Mouse (Mus musculus) lung, embryonic 16.5 days (tissue): ENCODE measurements around the gene Tom1l2. TPM values are rescaled to one million over a fixed set of nuclear protein-coding genes. Genes with fewer than 3 reads are reported as not detected.
A peak's percentile ranks its signal among the peaks of the same experiment; 100 is the strongest.

Source experiments
- ATAC-seq: fragments of 200-750 bp; cut with Nextera tagmentation; 2 replicates; pipeline ENCODE4 v1.8.0; 2017; ENCODE audit warnings: low read depth, mild to moderate bottlenecking, moderate library complexity
- H3K27ac ChIP-seq: fragments of 300-500 bp; sonication (generic); 2 replicates; pipeline ENCODE4 v1.5.1; 2014; ENCODE audit warnings: mild to moderate bottlenecking, control low read depth, low read length
- H3K27me3 ChIP-seq: fragments of 300-500 bp; sonication (generic); 2 replicates; pipeline ENCODE4 v1.6.1; 2014; ENCODE audit warnings: low read depth, low read length, mixed read lengths; ENCODE audit not compliant: control insufficient read depth, insufficient read depth
- H3K36me3 ChIP-seq: fragments of 300-500 bp; sonication (generic); 2 replicates; pipeline ENCODE4 v1.6.1; 2014; ENCODE audit warnings: low read length; ENCODE audit not compliant: control insufficient read depth, insufficient read depth
- H3K4me1 ChIP-seq: fragments of 300-500 bp; sonication (generic); replicated peaks from 2 replicates; pipeline ENCODE4 v1.6.1; 2014; ENCODE audit warnings: low read length, mixed read lengths; ENCODE audit not compliant: control insufficient read depth, insufficient read depth
- H3K4me2 ChIP-seq: fragments of 300-500 bp; sonication (generic); 2 replicates; pipeline ENCODE4 v1.6.1; 2014; ENCODE audit warnings: low read depth, low read length, control low read depth
- H3K4me3 ChIP-seq: fragments of 300-500 bp; sonication (generic); 2 replicates; pipeline ENCODE4 v1.5.1; 2014; ENCODE audit warnings: mild to moderate bottlenecking, low read length, control low read depth
- H3K9ac ChIP-seq: fragments of 300-500 bp; sonication (generic); 2 replicates; pipeline ENCODE4 v1.6.1; 2014; ENCODE audit warnings: low read length, control low read depth
- H3K9me3 ChIP-seq: fragments of 300-500 bp; sonication (generic); 2 replicates; pipeline ENCODE4 v1.6.1; 2016; ENCODE audit warnings: low read length; ENCODE audit not compliant: control insufficient read depth
- WGBS: fragments of 180-500 bp; shearing (Covaris S2); extraction: QIAGEN DNeasy Blood & Tissue Kit; methylation state at CpG from one replicate; pipeline ENCODE4 v1.1.7; 2014; 5-methylcytosine and 5-hydroxymethylcytosine counted together
- polyA plus RNA-seq: library from polyadenylated mRNA; unstranded; fragments of >200 nt; fragmentation: Nextera tagmentation; extraction: Ambion mirVana; gene quantifications from 2 replicates; pipeline ENCODE4 v1.2.1, GENCODE M21; 2015

Gene Tom1l2
- polyA plus RNA-seq, result 29.6 and 33.4 TPM in 2 replicates

GRCm38 (mm10) chr11:60352559-60353411, at the start of gene Tom1l2, which contains the start of gene Drc3:
Gene Tom1l2 (minus strand): TSS chr11:60352905.
Gene Drc3 (plus strand): TSS chr11:60353329.
- Histone ChIP-seq H3K4me2 (peak within 1 kb of the TSS; percentile 73), H3K36me3 (no peaks in the 10 kb centered on the region), H3K9me3 (no peaks in the 10 kb centered on the region), H3K27ac (peak within 1 kb of the TSS; percentile 20), H3K27me3 (no peaks in the 10 kb centered on the region), H3K4me1 (peaks cover 13% of the 10 kb centered on the region), H3K9ac (peak within 1 kb of the TSS; percentile 70), H3K4me3 (peak within 1 kb of the TSS; percentile 62)
- peak; percentile 100 for ATAC-seq
- under 1% methylated on average over 57 of the region's 57 CpGs for WGBS

- H3K4me1 ChIP-seq, result peaks cover 4% of the 10 kb centered on the region
- H3K4me2 ChIP-seq, result no peak overlapping the region
- H3K4me3 ChIP-seq, result no peak overlapping the region
- no peak for ATAC-seq
- peaks cover 15% of the 10 kb centered on the region for H3K36me3 ChIP-seq
- WGBS, result 90% methylated on average over 2 of the region's 2 CpGs
- no peak overlapping the region for H3K9ac ChIP-seq
- H3K27me3 ChIP-seq, result no peaks in the 10 kb centered on the region
- no peak overlapping the region for H3K27ac ChIP-seq
- no peaks in the 10 kb centered on the region for H3K9me3 ChIP-seq
Observed at GRCm38 (mm10) chr11:60397172-60397571, 44.5 kb upstream of the Tom1l2 start.

- Histone ChIP-seq H3K4me2 (no peak overlapping the region), H3K4me3 (no peak overlapping the region), H3K4me1 (peaks cover 4% of the 10 kb centered on the region), H3K27ac (no peak overlapping the region), H3K27me3 (no peaks in the 10 kb centered on the region), H3K9me3 (no peaks in the 10 kb centered on the region), H3K9ac (no peak overlapping the region), H3K36me3 (peaks cover 9% of the 10 kb centered on the region; the same call in 1 of the 2 replicates)
- peak; percentile 70 for ATAC-seq
- 40% methylated on average over 6 of the region's 6 CpGs for WGBS
Observed at GRCm38 (mm10) chr11:60396546-60396945, 43.8 kb upstream of the Tom1l2 start.

- Histone ChIP-seq H3K4me1 (no peaks in the 10 kb centered on the region), H3K4me3 (no peak overlapping the region), H3K4me2 (no peak overlapping the region), H3K9me3 (no peaks in the 10 kb centered on the region), H3K9ac (no peak overlapping the region), H3K36me3 (no peaks in the 10 kb centered on the region), H3K27me3 (no peaks in the 10 kb centered on the region), H3K27ac (no peak overlapping the region)
- WGBS, result 75% methylated on average over 6 of the region's 6 CpGs
- ATAC-seq, result no peak
Observed at GRCm38 (mm10) chr11:60391346-60391745, 38.6 kb upstream of the Tom1l2 start.

GRCm38 (mm10) chr11:60387944-60388343, 35.2 kb upstream of the Tom1l2 start:
- Histone ChIP-seq H3K4me3 (no peak overlapping the region), H3K4me1 (no peaks in the 10 kb centered on the region), H3K9me3 (no peaks in the 10 kb centered on the region), H3K36me3 (no peaks in the 10 kb centered on the region), H3K9ac (no peak overlapping the region), H3K4me2 (no peak overlapping the region), H3K27ac (no peak overlapping the region), H3K27me3 (no peaks in the 10 kb centered on the region)
- ATAC-seq, result no peak
- 79% methylated on average over 2 of the region's 2 CpGs for WGBS

- no peaks in the 10 kb centered on the region for H3K4me1 ChIP-seq
- no peaks in the 10 kb centered on the region for H3K9me3 ChIP-seq
- no peaks in the 10 kb centered on the region for H3K36me3 ChIP-seq
- 71% methylated on average over 5 of the region's 5 CpGs for WGBS
- no peak for ATAC-seq
- H3K4me2 ChIP-seq, result no peak overlapping the region
- no peak overlapping the region for H3K4me3 ChIP-seq
- no peak overlapping the region for H3K27ac ChIP-seq
- no peaks in the 10 kb centered on the region for H3K27me3 ChIP-seq
- H3K9ac ChIP-seq, result no peak overlapping the region
Observed at GRCm38 (mm10) chr11:60385946-60386345, 33.2 kb upstream of the Tom1l2 start.

GRCm38 (mm10) chr11:60384762-60385421, 32.2 kb upstream of the Tom1l2 start:
- Histone ChIP-seq H3K36me3 (no peaks in the 10 kb centered on the region), H3K27ac (no peak overlapping the region), H3K4me1 (no peaks in the 10 kb centered on the region), H3K27me3 (no peaks in the 10 kb centered on the region), H3K4me3 (no peak overlapping the region), H3K9me3 (no peaks in the 10 kb centered on the region), H3K9ac (no peak overlapping the region), H3K4me2 (0 out of 2 replicates have a peak overlapping the region, but pooled peaks have one; percentile 8)
- no peak for ATAC-seq
- 4% methylated on average over 16 of the region's 16 CpGs for WGBS

GRCm38 (mm10) chr11:60383518-60383917, 30.8 kb upstream of the Tom1l2 start:
- Histone ChIP-seq H3K4me3 (no peak overlapping the region), H3K9ac (no peak overlapping the region), H3K27ac (no peak overlapping the region), H3K4me1 (no peaks in the 10 kb centered on the region), H3K27me3 (no peaks in the 10 kb centered on the region), H3K4me2 (no peak overlapping the region), H3K36me3 (no peaks in the 10 kb centered on the region), H3K9me3 (no peaks in the 10 kb centered on the region)
- WGBS, result 79% methylated on average over 6 of the region's 6 CpGs
- no peak for ATAC-seq

GRCm38 (mm10) chr11:60374481-60374880, 21.8 kb upstream of the Tom1l2 start:
- Histone ChIP-seq H3K27me3 (no peaks in the 10 kb centered on the region), H3K4me3 (no peak overlapping the region), H3K4me2 (no peak overlapping the region), H3K27ac (no peak overlapping the region), H3K36me3 (no peaks in the 10 kb centered on the region), H3K9ac (no peak overlapping the region), H3K9me3 (no peaks in the 10 kb centered on the region), H3K4me1 (no peaks in the 10 kb centered on the region)
- WGBS, result 72% methylated on average over 6 of the region's 6 CpGs
- ATAC-seq, result no peak
